Mouse (Mus musculus) olfactory bulb, adult 2 months (tissue): ENCODE results near the gene Auts2.

Source experiments
- CTCF ChIP-seq: fragments of 200-500 bp; IDR thresholded peaks from 2 replicates; pipeline ENCODE4 v1.5.1; 2012; ENCODE audit warnings: low read depth, mild to moderate bottlenecking, low read length, moderate library complexity; ENCODE audit not compliant: insufficient read depth
- POLR2A ChIP-seq: fragments of 200-500 bp; IDR thresholded peaks from 2 replicates; pipeline ENCODE4 v1.6.1; 2012; ENCODE audit warnings: mild to moderate bottlenecking, low read depth, low read length, moderate library complexity; ENCODE audit not compliant: insufficient read depth

GRCm38 (mm10) chr5:131712441-131712840, 830.7 kb downstream of the Auts2 start:
- no peak for TF ChIP-seq CTCF
- no peak for TF ChIP-seq POLR2A
